Mouse (Mus musculus) CH12.LX (cell line): ENCODE measurements at regions not wholly inside any gene's neighbourhood (a gene's known extent, or its start where the extent isn't known, plus 50 kb on each side); places are given as distances from the start of the nearest gene placed in this dataset.

Experiments
- DNase-seq: peaks from one replicate; pipeline ENCODE4 v3.0.0-alpha.2; 2013; ENCODE audit errors: extremely low read depth
- H3K27ac ChIP-seq: 2 replicates; pipeline ENCODE4 v1.5.1; 2012; ENCODE audit warnings: low read depth, mild to moderate bottlenecking, control low read depth, moderate library complexity; ENCODE audit not compliant: insufficient read depth
- H3K27me3 ChIP-seq: replicated peaks from 2 replicates; pipeline ENCODE3; 2012; ENCODE audit warnings: inconsistent platforms
- H3K36me3 ChIP-seq, 2 experiments: replicated peaks in 1 of 2; 2 replicates each; pipeline versions ENCODE3 to v1.6.1; 2012; ENCODE audit warnings: inconsistent platforms in 1 of 2, low read length in 1 of 2, mild to moderate bottlenecking in 1 of 2, mixed read lengths in 1 of 2, moderate library complexity in 1 of 2; ENCODE audit not compliant: control insufficient read depth in 1 of 2, insufficient read depth in 1 of 2
- H3K4me1 ChIP-seq, 2 experiments: 2 replicates each; pipeline ENCODE4 v1.6.1; 2012; ENCODE audit warnings: inconsistent platforms in 1 of 2, moderate library complexity in 1 of 2; ENCODE audit not compliant: insufficient read depth in 2 of 2, control insufficient read depth in 1 of 2
- H3K4me2 ChIP-seq: 2 replicates; pipeline ENCODE4 v1.6.1; 2012; ENCODE audit warnings: low read depth, mild to moderate bottlenecking, control low read depth; ENCODE audit not compliant: poor library complexity, insufficient read depth, severe bottlenecking
- H3K4me3 ChIP-seq, 3 experiments: fragments of 150-350 bp in 1 of 3; sonication (generic) in 1 of 3; replicated peaks in 1 of 3; 2 replicates each; pipeline versions ENCODE3 to v1.5.1; 2011 to 2012; ENCODE audit warnings: low read depth in 2 of 3, low read length in 2 of 3, mild to moderate bottlenecking in 2 of 3, moderate library complexity in 2 of 3, control low read depth in 1 of 3, improper control_type of control experiment in 1 of 3, inconsistent platforms in 1 of 3, mixed read lengths in 1 of 3; ENCODE audit not compliant: poor library complexity in 1 of 3
- H3K79me2 ChIP-seq: replicated peaks from 2 replicates; pipeline ENCODE4 v1.6.1; 2012; ENCODE audit warnings: mild to moderate bottlenecking, moderate library complexity; ENCODE audit not compliant: control insufficient read depth, poor library complexity, insufficient read depth, severe bottlenecking; ENCODE audit errors: extremely low read depth
- H3K9ac ChIP-seq: 2 replicates; pipeline ENCODE4 v1.6.1; 2012; ENCODE audit warnings: low read depth, mild to moderate bottlenecking, control low read depth, moderate library complexity; ENCODE audit not compliant: insufficient read depth
- H3K9me3 ChIP-seq: replicated peaks from 2 replicates; pipeline ENCODE3; 2012; ENCODE audit warnings: low read length, inconsistent platforms, mixed read lengths
- BHLHE40 ChIP-seq: IDR thresholded peaks from 2 replicates; pipeline ENCODE4 v1.6.1; 2011; ENCODE audit warnings: mild to moderate bottlenecking, low read depth, low read length, improper control_type of control experiment
- CTCF ChIP-seq, 2 experiments: IDR thresholded peaks in 1 of 2; conservative IDR thresholded peaks in 1 of 2; 2 replicates each; pipeline ENCODE4 v1.5.1; 2011 to 2012; ENCODE audit warnings: low read depth in 2 of 2, low read length in 2 of 2, improper control_type of control experiment in 1 of 2, inconsistent platforms in 1 of 2, mild to moderate bottlenecking in 1 of 2, moderate library complexity in 1 of 2
- E2F4 ChIP-seq: IDR thresholded peaks from 2 replicates; pipeline ENCODE4 v1.6.1; 2011; ENCODE audit warnings: low read depth, low read length, improper control_type of control experiment; ENCODE audit not compliant: insufficient replicate concordance
- ELF1 ChIP-seq: IDR thresholded peaks from 2 replicates; pipeline ENCODE4 v1.6.1; 2014; ENCODE audit warnings: low read depth, mild to moderate bottlenecking, inconsistent platforms, low read length, improper control_type of control experiment
- EP300 ChIP-seq: IDR thresholded peaks from 2 replicates; pipeline ENCODE4 v1.6.1; 2011; ENCODE audit warnings: low read length, improper control_type of control experiment
- ETS1 ChIP-seq: conservative IDR thresholded peaks from 2 replicates; pipeline ENCODE4 v1.6.1; 2012; ENCODE audit warnings: low read depth, mild to moderate bottlenecking, inconsistent platforms, low read length, improper control_type of control experiment, moderate library complexity
- GABPA ChIP-seq: IDR thresholded peaks from 2 replicates; pipeline ENCODE4 v1.6.1; 2012; ENCODE audit warnings: low read depth, low read length, improper control_type of control experiment, inconsistent platforms; ENCODE audit not compliant: insufficient replicate concordance
- IRF4 ChIP-seq: IDR thresholded peaks from 2 replicates; pipeline ENCODE4 v1.6.1; 2014; ENCODE audit warnings: low read depth, mild to moderate bottlenecking, inconsistent platforms, low read length, improper control_type of control experiment
- JUN ChIP-seq: IDR thresholded peaks from 2 replicates; pipeline ENCODE4 v1.6.1; 2011; ENCODE audit warnings: low read depth, mild to moderate bottlenecking, low read length, improper control_type of control experiment, moderate library complexity; ENCODE audit not compliant: insufficient read depth
- MAFK ChIP-seq: IDR thresholded peaks from 2 replicates; pipeline ENCODE4 v1.6.1; 2011; ENCODE audit warnings: low read length, improper control_type of control experiment; ENCODE audit not compliant: insufficient replicate concordance
- MAX ChIP-seq: IDR thresholded peaks from 2 replicates; pipeline ENCODE4 v1.6.1; 2011; ENCODE audit warnings: low read length, improper control_type of control experiment
- MYC ChIP-seq: IDR thresholded peaks from 2 replicates; pipeline ENCODE4 v1.6.1; 2011; ENCODE audit warnings: low read depth, mild to moderate bottlenecking, improper control_type of control experiment, low read length
- NELFE ChIP-seq: IDR thresholded peaks from 2 replicates; pipeline ENCODE4 v1.6.1; 2011; ENCODE audit warnings: low read depth, low read length, improper control_type of control experiment
- POLR2AphosphoS2 ChIP-seq: IDR thresholded peaks from 2 replicates; pipeline ENCODE4 v1.6.1; 2011; ENCODE audit warnings: low read depth, low read length, improper control_type of control experiment
- SIN3A ChIP-seq: IDR thresholded peaks from 2 replicates; pipeline ENCODE4 v1.6.1; 2012; ENCODE audit warnings: low read length, improper control_type of control experiment, inconsistent platforms
- SMC3 ChIP-seq: IDR thresholded peaks from 2 replicates; pipeline ENCODE4 v1.6.1; 2011; ENCODE audit warnings: low read depth, low read length, improper control_type of control experiment
- UBTF ChIP-seq: IDR thresholded peaks from 2 replicates; pipeline ENCODE4 v1.6.1; 2012; ENCODE audit warnings: low read depth, mild to moderate bottlenecking, inconsistent platforms, low read length, improper control_type of control experiment, moderate library complexity
- ZC3H11A ChIP-seq: IDR thresholded peaks from 2 replicates; pipeline ENCODE4 v1.6.1; 2012; ENCODE audit warnings: low read depth, mild to moderate bottlenecking, inconsistent platforms, low read length, improper control_type of control experiment
- ZNF384 ChIP-seq: IDR thresholded peaks from 2 replicates; pipeline ENCODE4 v1.6.1; 2012; ENCODE audit warnings: low read depth, low read length, improper control_type of control experiment, inconsistent platforms
- dilution Hi-C: fragments of 300-500 bp; cut with MboI; formaldehyde crosslinking; loops from 2 replicates; pipeline ENCODE4 v1.14.3; 2020; ENCODE audit warnings: low sequenced_read_pairs; ENCODE audit not compliant: extremely low pct_unique_long_range_greater_than_20kb, extremely low pct_ligation_motif_present
- in situ Hi-C: fragments of 300-500 bp; cut with MboI; formaldehyde crosslinking; loops from 3 replicates; pipeline ENCODE4 v1.14.3; 2019; ENCODE audit warnings: low sequenced_read_pairs, low pct_ligation_motif_present, low pct_unique_long_range_greater_than_20kb, mixed read lengths

GRCm38 (mm10) chr14:108828668-108829067 lies 85.3 kb downstream of the Slitrk1 start:
- Histone ChIP-seq H3K27me3 (no peaks in the 10 kb centered on the region), H3K4me2 (no peak overlapping the region), H3K79me2 (no peaks in the 10 kb centered on the region; the same call in 1 of the 2 replicates), H3K9ac (no peak overlapping the region), H3K27ac (no peak overlapping the region), H3K4me3 (no peak overlapping the region), H3K36me3 (no peaks in the 10 kb centered on the region), H3K9me3 (peaks cover 15% of the 10 kb centered on the region), H3K4me1 (no peaks in the 10 kb centered on the region)
- DNase-seq, result no peak
- no peak for TF ChIP-seq ELF1
- no peak for TF ChIP-seq ZC3H11A
- no peak for TF ChIP-seq EP300
- TF ChIP-seq POLR2AphosphoS2, result no peak
- TF ChIP-seq JUN, result no peak
- no peak for TF ChIP-seq GABPA
- no peak for TF ChIP-seq MAX
- no peak for TF ChIP-seq CTCF (conservative IDR thresholded peaks at IDR 0.05 in 1 of 2, IDR thresholded peaks at IDR 0.05 in 1 of 2; ENCODE audit: low read depth in 2 of 2, low read length in 2 of 2)
- TF ChIP-seq SMC3, result no peak
- no peak for TF ChIP-seq MYC
- TF ChIP-seq NELFE, result no peak
- no peak for TF ChIP-seq SIN3A
- dilution Hi-C loops, result no loop called here
- in situ Hi-C loops, result no loop called here

DNA sequence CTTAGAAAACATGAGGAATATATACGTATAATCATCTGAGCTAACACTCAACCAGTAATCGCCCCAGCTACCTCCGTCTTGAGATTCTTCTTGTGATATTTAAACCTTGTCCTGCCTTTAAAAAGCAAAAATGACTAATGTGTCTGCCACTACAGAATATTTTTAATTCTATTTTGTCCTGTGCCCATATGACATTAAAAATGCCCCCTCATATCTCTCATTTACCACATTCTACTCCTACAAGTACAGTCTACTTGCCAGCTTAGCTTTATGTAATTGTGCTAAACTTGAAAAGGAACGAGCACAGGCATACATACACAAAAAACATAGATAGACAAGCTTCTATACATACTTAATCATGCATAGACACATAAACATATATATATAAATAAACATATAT lies 92.4 kb downstream of the Slitrk1 start:
- no peak for DNase-seq
- Histone ChIP-seq H3K4me2 (no peak overlapping the region), H3K36me3 (no peaks in the 10 kb centered on the region), H3K27ac (no peak overlapping the region), H3K9me3 (peaks cover 17% of the 10 kb centered on the region), H3K4me1 (no peaks in the 10 kb centered on the region), H3K4me3 (no peak overlapping the region), H3K79me2 (no peaks in the 10 kb centered on the region), H3K9ac (no peak overlapping the region), H3K27me3 (no peaks in the 10 kb centered on the region)
- no peak for TF ChIP-seq BHLHE40
- TF ChIP-seq E2F4, result no peak
- no peak for TF ChIP-seq ZNF384
- TF ChIP-seq IRF4, result no peak
- TF ChIP-seq ETS1, result no peak
- no peak for TF ChIP-seq UBTF
- TF ChIP-seq MAX, result no peak
- TF ChIP-seq MAFK, result no peak
- dilution Hi-C loops (no loop called here), in situ Hi-C loops (no loop called here)
